Mouse (Mus musculus): Measurements from ENCODE around the gene Pde6c.

Pde6c gene

DNA sequence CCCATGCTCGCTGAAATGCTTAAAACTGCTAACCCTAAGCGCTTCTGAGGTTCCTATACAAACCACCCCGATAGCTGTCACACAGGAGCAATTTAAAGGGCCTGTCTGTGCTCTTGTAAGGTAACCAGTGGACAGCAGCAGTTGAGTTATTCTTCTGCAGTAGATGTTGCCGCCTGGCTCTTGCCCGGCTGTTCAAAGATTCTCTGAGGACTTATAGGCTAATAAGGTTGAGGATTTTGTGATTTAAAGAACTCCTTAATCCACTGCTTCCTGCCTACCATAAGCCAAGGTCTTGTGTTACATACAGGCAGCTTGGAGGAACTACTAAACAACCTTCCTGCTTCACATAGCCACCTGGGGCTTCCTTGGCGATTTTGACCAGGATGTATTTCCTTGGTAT is at the start of gene Pde6c:
Gene Pde6c, plus strand, starts transcription at position 301 of the 400 bp plus-strand sequence.
- in situ Hi-C loops (cut with MseI, MboI) = no loop called here

DNA sequence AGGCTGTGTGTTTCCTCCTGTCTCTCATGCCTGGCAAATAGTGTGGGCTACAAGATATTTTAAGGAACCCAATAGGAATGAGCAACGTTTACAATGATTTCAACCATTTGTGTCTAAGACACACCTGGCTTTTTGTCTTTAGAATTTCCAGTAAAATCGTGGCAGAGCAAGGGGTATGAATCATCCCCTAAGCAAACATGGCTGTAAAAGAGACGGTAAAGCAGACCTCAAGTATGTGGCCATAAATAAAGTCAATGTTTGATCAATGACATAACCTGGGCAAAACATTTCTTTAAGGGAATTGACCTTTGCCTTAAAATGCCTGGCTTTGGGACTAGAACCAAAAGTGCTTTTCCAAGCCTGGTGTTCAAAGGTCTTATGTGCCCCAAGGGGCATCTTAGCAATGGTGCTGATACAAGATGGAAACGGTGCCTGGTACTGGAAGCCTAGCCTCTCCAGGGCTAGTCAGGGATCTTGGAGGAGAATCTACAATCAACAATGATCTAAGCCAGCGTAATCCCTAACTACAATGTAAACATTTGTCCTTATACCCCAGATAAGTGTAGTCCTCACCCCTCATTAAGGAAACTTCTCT is 49.6 kb upstream of the Pde6c start:
- in situ Hi-C loops (cut with MseI, MboI) = no loop called here

DNA sequence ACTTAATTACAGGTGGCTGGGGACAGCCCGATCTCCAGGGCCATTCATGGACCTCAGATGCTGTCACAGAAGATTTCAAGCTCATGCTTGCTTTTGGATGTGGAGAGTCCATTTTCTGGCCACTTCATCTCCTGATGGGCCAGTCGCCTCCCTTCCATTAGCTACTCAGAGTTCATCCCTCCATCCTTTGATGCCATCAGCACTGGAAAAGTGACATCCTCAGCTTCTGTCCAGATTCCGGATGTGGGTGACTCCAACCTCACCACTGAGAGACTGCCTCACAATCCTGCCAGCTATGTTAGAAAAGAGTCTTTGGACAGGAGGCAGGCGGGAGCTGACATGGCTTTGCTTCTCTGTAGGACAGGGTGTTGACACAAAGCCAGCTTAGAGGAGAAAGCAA is 46.7 kb upstream of the Pde6c start:
- in situ Hi-C loops (cut with MseI, MboI) = no loop called here

DNA sequence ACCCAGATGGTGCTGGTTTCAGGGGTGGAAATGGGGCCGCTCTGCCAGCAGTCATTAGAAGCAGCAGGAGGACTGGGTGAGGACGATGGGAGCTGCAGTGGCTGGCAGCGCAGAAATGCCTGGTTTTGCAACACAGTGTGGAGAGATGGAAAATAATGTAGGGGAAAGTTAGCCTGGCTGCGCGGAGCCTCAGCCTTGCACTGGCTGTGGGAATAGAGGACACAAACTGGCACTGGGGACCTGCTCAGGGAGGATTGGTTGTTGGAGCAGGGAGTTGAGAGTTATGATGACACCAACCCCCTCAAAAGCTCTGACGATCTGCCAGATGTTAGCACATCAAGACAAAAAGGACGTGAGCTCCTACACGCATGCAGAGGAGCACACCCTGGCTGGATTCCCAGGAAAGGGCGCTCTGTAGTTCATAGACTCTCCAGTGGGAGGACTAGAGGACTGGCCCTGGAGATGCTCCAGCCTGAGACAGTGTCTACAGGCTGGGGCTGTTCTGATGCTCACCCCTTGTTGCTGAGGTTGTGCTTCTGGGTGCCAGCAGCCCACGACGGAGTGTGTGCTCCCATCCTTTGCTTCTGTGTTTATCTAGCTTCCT is 45.5 kb upstream of the Pde6c start:
- in situ Hi-C loops (cut with MseI, MboI) = no loop called here

DNA sequence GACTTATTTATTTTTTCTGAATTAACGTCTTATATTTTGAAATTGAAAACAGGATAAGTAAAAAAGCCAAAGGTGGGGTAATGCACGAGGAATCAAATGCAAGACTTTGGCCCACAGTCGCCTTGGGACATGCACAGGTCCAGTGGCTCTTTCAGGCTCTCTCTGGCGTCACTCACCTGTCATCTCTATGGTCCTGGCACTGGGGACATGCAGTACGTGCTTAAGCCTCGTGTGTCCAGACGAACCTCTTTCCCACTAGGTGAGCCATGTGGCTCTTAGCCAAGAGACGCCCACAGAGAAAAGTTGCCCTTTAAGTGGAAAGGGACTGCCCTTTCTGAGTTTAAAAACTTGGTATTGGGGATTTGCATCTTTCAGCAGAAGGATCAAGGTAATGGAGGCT is 43.2 kb upstream of the Pde6c start:
- in situ Hi-C loops (cut with MseI, MboI) = no loop called here

DNA sequence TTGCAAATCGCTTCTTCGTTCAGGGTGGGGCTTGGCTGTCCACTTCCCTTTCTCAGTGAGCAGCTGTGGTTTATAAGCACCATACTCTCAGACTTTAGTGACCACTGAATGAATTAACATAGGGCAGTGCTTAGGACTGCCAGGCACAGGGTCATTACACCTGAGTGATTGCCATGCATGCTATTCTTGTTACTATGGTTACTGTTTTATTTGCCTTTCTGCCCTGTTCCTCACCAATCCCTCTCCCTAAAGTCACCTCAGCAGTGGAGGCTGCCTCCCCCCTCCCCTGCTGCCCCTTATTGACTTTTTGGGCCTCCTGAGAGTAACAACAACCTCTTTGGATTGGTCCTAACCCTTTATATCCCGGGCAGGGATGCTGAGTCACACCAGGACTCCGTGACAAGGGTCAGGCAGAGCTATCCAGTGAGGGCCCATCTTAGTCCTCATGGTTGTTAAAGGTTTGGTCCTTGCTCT is 41.0 kb upstream of the Pde6c start:
- in situ Hi-C loops (cut with MseI, MboI) = no loop called here

DNA sequence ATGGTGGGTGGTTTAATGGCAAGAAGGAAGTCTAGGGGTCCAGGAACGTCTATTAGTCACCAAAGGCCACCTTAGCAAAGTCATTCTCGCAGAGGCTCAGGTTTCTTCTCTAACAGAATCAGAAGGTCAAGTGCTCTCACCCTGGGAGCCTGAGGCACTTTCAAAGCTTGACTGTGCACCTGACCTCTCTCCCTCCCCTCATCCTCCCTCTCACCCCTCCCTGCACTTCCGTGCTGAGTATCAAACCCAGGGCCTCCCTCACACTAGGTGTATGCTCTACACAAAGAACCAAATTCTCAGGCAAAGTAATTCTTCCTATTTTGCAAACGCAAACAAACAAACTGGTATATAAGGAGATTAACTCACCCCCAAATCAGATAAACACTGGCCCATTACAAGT is 36.4 kb upstream of the Pde6c start:
- in situ Hi-C loops (cut with MseI, MboI) = no loop called here

DNA sequence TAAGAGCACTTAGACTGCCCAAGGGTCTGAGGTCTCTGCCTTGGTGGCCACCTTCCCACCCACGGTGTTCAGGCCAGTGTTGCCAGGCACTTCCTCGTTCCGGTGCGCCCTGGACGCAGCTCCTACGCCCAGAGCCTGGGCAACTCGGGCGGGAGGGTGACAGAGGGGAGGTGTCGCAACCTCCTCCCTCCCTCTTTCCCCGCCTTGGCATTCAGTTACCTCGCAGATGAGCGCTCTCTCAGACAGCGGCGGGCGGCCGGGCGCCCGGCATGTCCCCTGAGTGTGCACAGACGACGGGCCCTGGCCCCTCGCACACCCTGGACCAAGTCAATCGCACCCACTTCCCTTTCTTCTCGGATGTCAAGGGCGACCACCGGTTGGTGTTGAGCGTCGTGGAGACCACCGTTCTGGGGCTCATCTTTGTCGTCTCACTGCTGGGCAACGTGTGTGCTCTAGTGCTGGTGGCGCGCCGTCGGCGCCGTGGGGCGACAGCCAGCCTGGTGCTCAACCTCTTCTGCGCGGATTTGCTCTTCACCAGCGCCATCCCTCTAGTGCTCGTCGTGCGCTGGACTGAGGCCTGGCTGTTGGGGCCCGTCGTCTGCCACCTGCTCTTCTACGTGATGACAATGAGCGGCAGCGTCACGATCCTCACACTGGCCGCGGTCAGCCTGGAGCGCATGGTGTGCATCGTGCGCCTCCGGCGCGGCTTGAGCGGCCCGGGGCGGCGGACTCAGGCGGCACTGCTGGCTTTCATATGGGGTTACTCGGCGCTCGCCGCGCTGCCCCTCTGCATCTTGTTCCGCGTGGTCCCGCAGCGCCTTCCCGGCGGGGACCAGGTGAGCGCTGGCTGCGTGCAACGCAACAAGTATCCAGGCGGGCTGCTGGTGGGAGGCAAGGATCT is 35.5 kb upstream of the Pde6c start, which contains the start of gene Ffar4:
Gene Ffar4, plus strand, starts transcription at position 214 of the 901 bp plus-strand sequence.
- in situ Hi-C loops (cut with MseI, MboI) = no loop called here

DNA sequence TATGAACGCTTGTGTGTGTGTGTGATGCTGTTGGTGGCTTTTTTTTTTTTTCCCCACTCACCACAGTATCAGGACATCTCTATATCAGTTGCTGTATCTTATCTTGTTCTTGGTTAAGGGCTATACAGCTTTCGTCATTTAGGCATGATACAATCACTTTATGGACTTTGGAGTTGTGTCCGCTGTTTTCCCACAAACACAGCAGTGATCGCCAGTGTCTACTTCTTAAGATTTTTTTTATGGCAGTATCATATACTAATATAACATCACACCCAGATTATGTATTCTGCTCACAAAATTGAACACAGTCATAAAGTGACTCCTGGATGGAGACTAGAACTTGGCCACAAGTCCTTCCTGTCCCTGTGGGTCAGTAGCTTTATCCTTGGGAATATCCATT is 24.7 kb upstream of the Pde6c start:
- in situ Hi-C loops (cut with MseI, MboI) = no loop called here

DNA sequence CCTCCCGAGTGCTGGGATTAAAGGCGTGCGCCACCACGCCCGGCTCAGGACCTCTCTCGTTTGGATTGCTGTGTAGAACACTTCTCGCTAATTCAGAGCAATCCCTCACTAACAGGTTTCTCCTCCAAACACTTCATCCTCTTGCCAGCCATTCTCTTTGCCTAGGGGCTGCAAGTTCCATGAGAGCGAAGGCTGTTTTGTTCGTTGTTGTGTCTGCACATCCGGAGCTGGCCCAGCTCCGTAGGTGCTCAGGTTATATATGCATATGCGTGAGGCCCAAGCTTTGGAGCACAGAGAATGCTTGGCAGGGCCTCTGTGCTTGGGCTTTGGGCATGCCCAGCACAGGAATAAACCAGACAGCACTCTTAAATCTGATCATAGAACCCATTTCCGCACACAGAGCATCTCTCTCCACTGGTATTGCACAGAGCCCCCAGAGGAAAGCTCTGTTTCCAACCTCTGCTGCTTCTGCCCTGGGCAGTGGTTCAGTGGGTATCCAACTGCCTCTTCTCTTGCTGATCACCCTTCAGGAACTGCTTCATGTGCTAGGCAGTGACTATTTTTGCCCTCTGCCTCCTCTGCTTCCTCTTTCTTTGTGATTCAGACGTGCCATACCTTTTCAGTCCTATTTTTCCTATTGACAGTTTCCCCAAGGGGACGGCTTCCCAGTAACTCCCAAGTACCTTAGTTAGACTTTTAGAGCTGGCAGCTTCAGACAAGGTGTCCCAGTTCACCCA is 22.9 kb upstream of the Pde6c start:
- in situ Hi-C loops (cut with MseI, MboI) = no loop called here

DNA sequence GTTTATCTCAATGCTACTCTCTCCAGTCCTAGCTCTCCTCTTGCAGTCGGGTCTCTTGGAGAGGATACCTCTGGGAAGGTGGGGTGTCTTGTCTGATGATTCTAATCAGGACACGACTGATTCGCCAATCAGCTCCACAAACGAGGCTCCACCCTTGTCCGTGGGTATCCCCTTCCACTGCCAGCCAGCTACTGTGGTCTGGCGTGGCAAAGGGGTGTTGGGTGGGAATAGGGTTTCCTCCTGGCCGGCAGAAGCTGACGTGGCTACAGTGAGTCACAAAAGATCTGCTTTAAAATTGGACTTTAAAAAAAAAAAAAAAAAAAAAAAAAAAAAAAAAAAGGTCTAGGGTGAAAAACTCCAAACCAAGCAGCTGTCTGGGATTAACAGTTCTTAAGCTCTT is 21.5 kb upstream of the Pde6c start:
- in situ Hi-C loops (cut with MseI, MboI) = no loop called here

DNA sequence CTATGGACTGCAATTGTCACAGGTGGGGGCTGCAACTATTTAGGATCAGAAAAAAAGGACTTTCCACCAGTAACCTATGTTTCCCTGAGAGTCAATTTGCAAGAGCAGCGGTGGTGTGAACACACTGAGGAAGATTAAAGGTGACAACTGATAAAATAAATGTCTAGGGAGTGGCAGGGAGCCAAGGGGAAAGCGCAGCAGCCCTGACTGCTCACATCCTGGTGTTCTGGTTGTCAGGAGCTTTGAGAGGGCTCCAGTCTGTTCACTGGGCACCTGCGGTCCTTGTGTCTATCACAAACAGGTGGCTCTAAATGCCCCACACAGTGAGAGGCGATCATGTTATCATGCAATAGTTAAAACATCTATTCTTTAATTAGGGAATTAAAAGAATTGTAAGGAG is 20.0 kb upstream of the Pde6c start:
- in situ Hi-C loops (cut with MseI, MboI) = no loop called here

DNA sequence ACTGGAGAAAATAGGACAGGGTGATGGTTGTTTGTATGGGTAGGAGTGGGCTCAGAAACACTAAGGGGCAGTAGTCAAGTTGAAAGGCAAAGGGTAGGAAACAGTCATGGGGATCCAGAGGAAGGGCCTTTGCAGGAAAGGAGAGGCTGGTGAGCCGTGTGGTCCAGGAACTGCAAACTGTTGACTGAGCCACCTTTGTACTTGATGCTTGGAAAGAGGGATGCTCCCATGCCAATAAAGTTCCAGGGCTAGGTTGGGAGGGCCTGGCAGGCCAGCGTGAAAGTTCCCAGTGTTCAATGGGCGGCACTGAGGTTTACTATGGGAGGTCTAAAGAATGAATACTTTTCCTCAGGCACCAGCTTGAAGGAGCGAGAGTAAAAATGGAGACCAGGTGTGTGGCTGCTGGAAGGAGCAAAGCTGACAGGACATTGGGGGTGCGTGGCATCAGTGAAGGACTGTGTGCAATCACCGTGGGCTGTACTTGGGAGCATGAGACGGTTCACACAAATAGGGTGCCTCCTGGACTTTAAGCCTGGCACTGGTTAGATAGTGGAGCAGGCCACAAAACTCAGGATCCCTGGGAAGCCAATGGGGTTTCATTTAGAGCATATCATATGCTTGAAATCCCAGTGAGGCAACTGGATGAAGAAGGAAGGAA is 17.6 kb upstream of the Pde6c start:
- in situ Hi-C loops (cut with MseI, MboI) = no loop called here

DNA sequence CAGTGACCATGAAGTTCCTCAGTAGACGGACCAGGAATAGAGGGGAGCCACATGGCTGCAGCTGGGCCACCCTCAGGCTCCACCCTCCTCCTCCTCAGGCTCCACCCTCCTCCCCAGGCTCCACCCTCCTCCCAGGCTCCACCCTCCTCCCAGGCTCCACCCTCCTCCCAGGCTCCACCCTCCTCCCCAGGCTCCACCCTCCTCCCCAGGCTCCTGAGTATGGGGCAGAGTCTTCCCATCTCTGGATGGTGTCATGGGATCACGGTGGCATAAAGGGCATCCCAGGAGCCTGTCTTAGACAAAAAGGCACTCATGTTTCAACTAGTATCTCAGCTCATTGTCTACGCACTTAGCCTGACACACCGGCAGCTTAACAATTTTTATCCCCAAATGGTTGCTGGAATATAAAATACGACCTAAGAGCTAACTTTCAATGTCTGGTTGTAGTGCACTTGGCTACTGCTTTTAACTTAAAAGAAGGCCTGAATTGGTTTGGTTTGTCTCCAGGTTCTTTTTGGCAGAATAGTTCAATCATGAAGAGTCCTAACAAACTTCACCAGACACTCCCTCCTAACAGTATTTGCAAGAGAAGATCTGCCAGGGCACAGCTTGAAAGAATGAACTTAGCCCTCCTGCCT is 12.3 kb upstream of the Pde6c start:
- in situ Hi-C loops (cut with MseI, MboI) = no loop called here

DNA sequence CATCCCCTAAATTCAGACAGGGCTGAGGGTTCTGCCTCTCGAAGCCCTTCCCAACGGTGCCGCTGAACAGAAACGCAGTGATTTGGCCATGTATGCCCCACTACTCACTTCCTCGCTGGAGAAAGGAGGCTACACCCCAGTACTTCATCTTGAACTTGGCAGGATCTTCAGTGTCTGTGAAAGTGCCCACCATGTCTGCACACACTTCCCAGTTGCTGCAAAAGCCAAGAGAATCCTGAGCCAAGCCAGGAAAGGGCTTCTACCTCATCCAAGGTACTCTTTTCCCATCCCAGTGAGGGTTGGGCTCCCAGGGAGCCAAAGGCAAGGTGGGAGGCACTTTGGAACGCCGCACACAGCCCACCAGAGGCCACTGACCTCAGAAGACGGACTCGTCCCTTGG is 8.7 kb upstream of the Pde6c start:
- in situ Hi-C loops (cut with MseI, MboI) = no loop called here

DNA sequence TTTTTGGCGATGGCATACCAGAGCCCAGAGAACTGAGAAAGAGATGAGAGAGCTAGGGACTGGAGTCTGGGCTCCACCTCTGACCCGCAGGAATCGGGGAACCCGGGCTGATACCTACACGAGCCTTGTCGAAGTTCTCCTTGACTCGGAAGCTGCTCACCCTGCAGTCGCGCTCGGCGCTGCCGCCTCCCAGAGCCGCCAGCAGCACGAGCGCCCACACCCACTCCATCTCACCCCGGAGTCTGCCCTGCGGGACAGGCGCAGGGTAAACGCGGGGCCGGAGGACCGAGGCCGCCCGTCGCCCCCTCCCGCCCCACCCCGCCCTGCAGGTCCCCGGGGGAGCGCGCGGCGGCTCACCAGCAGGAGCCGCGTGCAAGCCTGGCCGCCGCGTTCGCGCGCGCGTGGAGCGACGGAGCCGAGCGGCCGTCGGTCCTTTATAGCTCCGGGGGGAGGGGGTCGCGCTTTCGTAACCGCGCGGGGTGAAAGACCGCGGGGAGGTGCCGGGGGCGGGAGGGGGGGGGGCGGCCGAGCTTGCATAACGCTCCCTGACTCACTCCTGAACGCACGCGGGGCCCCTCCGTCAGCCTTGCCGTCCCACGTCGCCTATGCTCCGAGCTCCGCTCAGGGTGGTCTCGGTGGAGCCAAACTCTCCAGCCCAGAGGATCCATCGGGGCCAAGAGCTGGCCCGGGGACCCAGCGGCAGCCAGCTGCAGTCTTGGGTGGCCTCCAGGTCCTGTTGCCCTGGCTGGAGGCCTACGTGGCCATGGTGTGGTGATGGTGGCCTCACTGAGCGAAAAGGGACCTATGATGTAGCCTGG is 8.0 kb upstream of the Pde6c start:
- in situ Hi-C loops (cut with MseI, MboI) = no loop called here

DNA sequence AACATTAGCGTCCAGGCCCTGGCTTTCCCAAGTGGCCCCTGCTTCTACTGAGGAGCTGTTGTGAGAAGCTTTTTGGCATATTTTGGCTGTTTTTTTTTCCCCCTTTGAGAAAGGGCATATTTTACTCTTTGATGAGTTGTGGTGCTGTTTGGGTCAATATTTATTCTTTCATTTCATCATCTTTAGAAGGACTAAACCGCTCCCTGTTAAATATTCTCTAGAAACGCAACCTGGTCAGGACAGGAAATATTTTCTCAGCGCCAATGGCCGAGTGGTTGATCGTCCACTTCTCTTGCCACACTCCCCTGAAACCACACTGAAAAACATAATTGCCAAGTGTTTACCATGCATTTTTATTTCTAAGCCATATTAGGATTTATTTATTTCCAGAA is 7.4 kb upstream of the Pde6c start, which contains the start of gene Rbp4:
Gene Rbp4, minus strand, starts transcription at position 63 of the 392 bp plus-strand sequence.
- in situ Hi-C loops (cut with MseI, MboI) = no loop called here

DNA sequence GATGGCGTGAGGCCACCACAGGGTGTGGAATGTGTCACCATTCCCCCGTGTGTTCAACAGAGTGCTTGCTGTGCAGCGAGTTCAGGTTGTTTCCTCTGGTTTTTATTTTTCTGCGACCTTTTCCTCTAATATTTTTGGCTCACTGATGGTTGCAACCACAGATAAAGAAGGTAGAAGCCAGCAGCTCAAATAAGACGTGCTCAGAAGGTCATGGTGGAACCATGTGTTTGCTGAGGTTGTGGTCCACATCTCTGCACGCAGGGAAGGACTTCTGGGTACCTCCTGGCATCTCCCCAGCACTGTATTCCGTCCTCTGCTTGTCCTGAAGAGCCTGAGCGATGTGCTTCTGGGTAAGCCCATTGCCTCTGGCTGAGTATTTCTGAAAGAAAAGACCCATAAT is 5.9 kb upstream of the Pde6c start:
- in situ Hi-C loops (cut with MseI, MboI) = no loop called here

DNA sequence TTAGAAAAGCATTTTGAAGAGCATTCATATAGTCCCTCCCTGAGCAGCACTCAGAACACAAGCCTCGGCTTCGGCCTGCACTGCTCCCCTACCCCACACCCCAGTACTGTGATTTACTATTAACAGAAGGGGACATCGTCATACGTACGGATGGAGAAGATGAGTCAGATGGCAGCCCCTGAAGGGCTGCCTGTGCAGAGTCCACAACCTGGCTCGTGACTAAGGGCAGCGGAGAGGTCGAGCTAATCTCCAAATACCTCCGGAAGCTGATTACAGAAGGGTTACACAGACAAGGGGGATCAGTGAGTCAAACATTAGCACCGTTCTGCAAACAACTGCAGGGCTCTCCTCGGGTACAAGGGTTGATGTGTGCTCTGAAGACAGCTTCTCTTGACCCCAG is 1.4 kb downstream of the Pde6c start:
- in situ Hi-C loops (cut with MseI, MboI) = no loop called here

DNA sequence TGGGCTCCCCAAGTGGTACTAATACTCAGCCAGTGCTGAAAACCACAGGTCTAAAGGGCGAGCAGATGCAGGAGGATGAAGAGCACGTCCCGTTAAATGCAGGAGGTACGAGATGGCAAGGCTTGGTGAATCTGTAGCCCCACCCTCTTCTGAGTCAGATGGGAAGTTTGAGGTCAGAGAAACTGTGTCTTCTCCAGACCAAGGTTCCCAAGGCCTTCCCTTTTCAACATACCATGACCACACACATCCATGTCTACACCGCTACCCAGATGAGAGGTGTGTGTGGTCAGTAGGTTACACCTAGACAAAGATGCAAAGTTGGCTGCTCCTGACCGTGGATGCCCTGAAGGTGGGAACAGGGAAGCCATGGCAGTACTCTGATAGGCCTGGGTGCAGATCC is 2.2 kb downstream of the Pde6c start:
- in situ Hi-C loops (cut with MseI, MboI) = no loop called here
